Mouse (Mus musculus): ENCODE data around the gene Cnnm3. TPM values are rescaled to one million over a fixed set of nuclear protein-coding genes. Genes with fewer than 3 reads are reported as not detected.

Gene Cnnm3
- polyA plus RNA-seq, 1 experiment from 2014 or later = 3.7 TPM

GRCm38 (mm10) chr1:36575347-36575746 is 63.7 kb downstream of the Cnnm3 start:
- Histone ChIP-seq H3K4me3 (no peak overlapping the region), H3K27ac (no peak overlapping the region), H3K27me3 (replicated peaks) (no peaks in the 10 kb centered on the region; the same call in 1 of the 2 replicates), H3K4me2 (replicated peaks) (no peak overlapping the region), H3K9me3 (no peaks in the 10 kb centered on the region), H3K9ac (no peak overlapping the region), H3K36me3 (no peaks in the 10 kb centered on the region), H3K4me1 (peaks cover 17% of the 10 kb centered on the region)
- ATAC-seq (ENCODE audit: low FRiP score, low read depth) = no peak
- 61% methylated on average over 6 of the region's 6 CpGs for WGBS

DNA sequence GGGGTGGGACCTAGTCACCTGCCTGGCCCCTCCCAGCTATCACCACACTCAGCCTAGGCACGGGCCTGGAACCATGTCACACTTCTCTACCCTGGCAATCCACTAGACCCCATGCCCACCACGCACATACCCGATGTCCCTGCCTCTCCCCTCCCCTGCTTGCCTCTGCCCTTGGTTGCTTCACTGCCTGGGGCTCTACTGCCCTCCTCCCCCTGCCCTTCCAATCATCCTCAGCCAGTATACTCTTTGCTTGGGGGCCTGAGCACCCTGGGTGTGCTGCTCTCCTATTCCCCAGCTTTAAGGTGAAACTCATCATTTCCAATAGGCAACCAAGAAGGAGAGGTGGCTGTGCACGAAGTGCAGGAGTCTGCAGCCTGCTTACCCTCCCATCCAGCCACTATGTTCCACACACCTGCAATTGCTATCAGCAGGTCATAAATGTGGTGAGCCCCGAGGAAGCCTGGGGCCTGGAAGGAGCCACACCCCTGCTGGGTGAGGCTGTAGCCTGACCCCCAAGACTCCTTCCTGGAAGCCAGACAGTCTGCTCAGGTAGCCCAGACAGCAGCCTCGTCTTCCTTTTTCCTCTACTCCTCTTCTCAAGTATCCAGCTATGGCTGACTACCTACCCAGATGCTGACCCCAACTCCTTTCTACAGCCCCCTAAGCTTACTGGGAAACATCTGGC is 65.5 kb downstream of the Cnnm3 start:
- Histone ChIP-seq H3K27ac (no peak overlapping the region), H3K9me3 (no peaks in the 10 kb centered on the region), H3K4me1 (peaks cover 21% of the 10 kb centered on the region), H3K9ac (no peak overlapping the region), H3K4me2 (replicated peaks) (no peak overlapping the region), H3K27me3 (replicated peaks) (no peaks in the 10 kb centered on the region; the same call in 1 of the 2 replicates), H3K4me3 (no peak overlapping the region), H3K36me3 (no peaks in the 10 kb centered on the region)
- no peak for ATAC-seq (ENCODE audit: low FRiP score, low read depth)
- WGBS = 60% methylated on average over 6 of the region's 6 CpGs

Small RNAs within 50 kb of the gene (microRNA-seq; reads per million reads assigned to microRNA genes)
- gene Gm47280 = not detected

Other genes starting within 250 kb of the Cnnm3 start
- gene Neurl3, start 237.2 kb upstream of the Cnnm3 start, polyA plus RNA-seq (2016; fragmentation: Nextera tagmentation; extraction: Ambion mirVana) = 0.51 and 1.2 TPM in 2 replicates
- gene Arid5a, start 204.1 kb upstream of the Cnnm3 start, polyA plus RNA-seq (2016; fragmentation: Nextera tagmentation; extraction: Ambion mirVana) = 4.1 and 5.2 TPM in 2 replicates
- 44.0 and 45.3 TPM in 2 replicates for gene Kansl3, start 142.7 kb upstream of the Cnnm3 start, polyA plus RNA-seq (2016; fragmentation: Nextera tagmentation; extraction: Ambion mirVana)
- gene Fer1l5, start 139.6 kb upstream of the Cnnm3 start, polyA plus RNA-seq (2016; fragmentation: Nextera tagmentation; extraction: Ambion mirVana) = 1.7 and 2.1 TPM in 2 replicates
- 71.2 and 73.2 TPM in 2 replicates for gene Lman2l, start 66.6 kb upstream of the Cnnm3 start, polyA plus RNA-seq (2016; fragmentation: Nextera tagmentation; extraction: Ambion mirVana)
- gene Cnnm4, start 40.2 kb upstream of the Cnnm3 start, polyA plus RNA-seq (2016; fragmentation: Nextera tagmentation; extraction: Ambion mirVana) = 10.1 and 10.6 TPM in 2 replicates
- 16.4 and 16.6 TPM in 2 replicates for gene Ankrd23, start 25.0 kb downstream of the Cnnm3 start, polyA plus RNA-seq (2016; fragmentation: Nextera tagmentation; extraction: Ambion mirVana)
- gene Gm42417, start 27.6 kb downstream of the Cnnm3 start, polyA plus RNA-seq (2016; fragmentation: Nextera tagmentation; extraction: Ambion mirVana) = 1.0 TPM in 1 of 2 replicates, not detected in the other
- 18.6 and 19.5 TPM in 2 replicates for gene Ankrd39, start 35.6 kb downstream of the Cnnm3 start, polyA plus RNA-seq (2016; fragmentation: Nextera tagmentation; extraction: Ambion mirVana)
- 35.4 and 38.2 TPM in 2 replicates for gene Sema4c, start 46.5 kb downstream of the Cnnm3 start, polyA plus RNA-seq (2016; fragmentation: Nextera tagmentation; extraction: Ambion mirVana)
- gene Fam178b, start 171.3 kb downstream of the Cnnm3 start, polyA plus RNA-seq (2016; fragmentation: Nextera tagmentation; extraction: Ambion mirVana) = 0.33 and 0.48 TPM in 2 replicates
- 532 and 537 TPM in 2 replicates for gene Cox5b, start 179.6 kb downstream of the Cnnm3 start, polyA plus RNA-seq (2016; fragmentation: Nextera tagmentation; extraction: Ambion mirVana)
- 0.42 TPM in 1 of 2 replicates, not detected in the other for gene 4933424G06Rik, start 198.3 kb downstream of the Cnnm3 start, polyA plus RNA-seq (2016; fragmentation: Nextera tagmentation; extraction: Ambion mirVana)
- 119 and 131 TPM in 2 replicates for gene Actr1b, start 202.6 kb downstream of the Cnnm3 start, polyA plus RNA-seq (2016; fragmentation: Nextera tagmentation; extraction: Ambion mirVana)
- gene Zap70, start 249.9 kb downstream of the Cnnm3 start, polyA plus RNA-seq (2016; fragmentation: Nextera tagmentation; extraction: Ambion mirVana) = 0.17 and 0.33 TPM in 2 replicates

All from neural tube, embryonic 12.5 days (tissue).